Mouse (Mus musculus) effector memory CD4-positive, alpha-beta T cell, adult 7 months (primary cell): ENCODE measurements around the gene Ranbp1. TPM values are rescaled to one million over a fixed set of nuclear protein-coding genes. Genes with fewer than 3 reads are reported as not detected.

ENCODE experiments used
- polyA plus RNA-seq: library from polyadenylated mRNA; unstranded; fragments of 100-300 nt; shearing (Covaris generic); gene quantifications from one replicate; pipeline ENCODE4 v1.2.1, GENCODE M21; 2017

Ranbp1 gene
- polyA plus RNA-seq = 155 TPM

DNA sequence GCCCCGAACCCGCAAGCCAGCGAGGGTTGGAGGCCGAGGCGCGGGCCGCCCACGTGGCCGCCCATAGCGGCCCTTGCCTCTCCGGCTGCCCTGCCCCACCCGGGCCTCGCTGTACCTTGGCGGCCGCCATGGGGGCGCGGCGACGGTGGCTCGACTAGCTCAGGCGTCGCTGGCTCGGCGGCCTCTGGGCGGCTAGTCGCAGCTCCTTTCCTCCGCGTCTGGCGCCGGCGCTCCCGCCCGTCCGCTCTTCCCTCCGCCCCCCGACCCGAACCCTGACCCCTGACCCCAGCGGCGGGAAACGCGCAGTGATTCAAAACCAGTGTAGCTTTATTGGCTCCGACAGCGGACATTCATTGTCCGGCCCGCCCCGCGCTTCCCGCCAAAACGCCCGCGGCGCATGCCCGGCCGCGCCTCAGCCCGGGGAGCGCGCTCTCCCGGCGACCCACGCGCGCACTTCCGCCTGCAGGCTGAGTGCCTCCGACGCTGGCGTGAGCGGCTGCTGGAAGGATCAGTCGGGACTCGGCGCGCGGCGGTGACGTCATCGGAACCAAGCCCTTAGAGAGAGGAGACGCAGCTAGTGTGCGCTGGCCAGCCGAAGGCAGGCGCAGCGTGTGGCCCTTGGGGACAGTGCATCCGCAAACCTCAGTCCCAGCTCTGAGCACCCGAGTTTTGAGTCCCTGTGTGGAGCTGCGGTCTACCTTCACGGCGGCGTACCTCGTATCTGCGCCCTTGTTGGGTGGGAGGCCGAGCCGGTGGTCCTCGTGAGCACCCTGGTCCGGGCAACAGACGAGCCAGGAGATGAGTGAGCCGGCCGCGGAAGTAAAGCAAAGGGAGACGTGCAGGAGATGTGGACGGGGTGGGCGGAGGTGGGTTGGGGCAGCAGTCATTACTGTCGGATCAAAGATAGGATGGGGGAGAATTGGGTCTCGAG is at the start of gene Ranbp1, which contains the start of gene Trmt2a:
Gene Ranbp1, minus strand, starts transcription at position 300 of the 931 bp plus-strand sequence.
Gene Trmt2a, plus strand, starts transcription at position 247 of the 931 bp plus-strand sequence.

DNA sequence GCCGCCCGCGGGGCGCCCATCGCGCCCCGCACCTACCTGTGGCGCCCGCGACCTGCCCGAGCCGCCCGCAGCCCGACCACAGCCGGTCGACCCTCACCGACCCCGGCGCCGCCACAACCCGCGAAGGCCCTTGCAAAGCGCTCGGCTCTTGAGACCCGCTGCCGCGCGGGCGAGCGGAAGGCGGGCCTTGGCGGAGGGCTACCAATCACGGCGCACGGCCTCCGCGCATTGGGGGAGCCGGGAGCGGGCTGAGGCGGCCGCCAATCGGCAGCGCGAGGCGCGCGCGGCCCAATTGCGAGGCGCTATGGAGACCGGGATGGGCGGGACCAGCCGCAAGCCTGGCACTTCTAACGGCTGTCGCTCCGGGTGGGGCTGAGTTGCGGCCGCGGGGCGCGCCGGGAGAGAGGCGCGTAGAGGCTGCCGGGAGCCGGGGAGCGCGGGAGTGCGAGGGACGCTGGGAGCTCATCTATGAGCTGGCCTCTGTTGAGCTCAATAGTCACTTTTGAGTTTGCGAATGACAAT is 40.6 kb upstream of the Ranbp1 start, which contains the start of gene Dgcr8:
Gene Dgcr8, minus strand, starts transcription at position 180 of the 522 bp plus-strand sequence.

DNA sequence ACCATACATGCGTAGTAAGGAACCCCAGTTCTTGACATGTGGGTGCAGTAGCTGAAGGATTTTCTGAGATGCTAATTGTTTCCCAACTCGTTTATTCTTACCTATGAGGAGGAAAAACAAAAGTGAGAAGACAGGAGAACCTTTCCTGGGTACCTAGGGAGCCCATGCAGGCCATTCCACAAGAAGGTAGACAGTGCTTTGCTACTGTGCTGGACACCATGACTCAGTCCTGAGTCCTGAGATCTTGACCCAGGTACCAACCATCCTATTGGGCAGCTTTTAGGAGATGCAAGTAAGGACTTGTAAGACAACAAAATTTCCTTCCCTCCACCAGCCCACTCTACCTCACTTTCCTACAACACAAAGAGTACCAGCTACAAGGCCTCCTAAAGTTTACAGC is 9.7 kb upstream of the Ranbp1 start, which contains the start of gene Gm49776:
Gene Gm49776, minus strand, starts transcription at position 101 of the 400 bp plus-strand sequence.

DNA sequence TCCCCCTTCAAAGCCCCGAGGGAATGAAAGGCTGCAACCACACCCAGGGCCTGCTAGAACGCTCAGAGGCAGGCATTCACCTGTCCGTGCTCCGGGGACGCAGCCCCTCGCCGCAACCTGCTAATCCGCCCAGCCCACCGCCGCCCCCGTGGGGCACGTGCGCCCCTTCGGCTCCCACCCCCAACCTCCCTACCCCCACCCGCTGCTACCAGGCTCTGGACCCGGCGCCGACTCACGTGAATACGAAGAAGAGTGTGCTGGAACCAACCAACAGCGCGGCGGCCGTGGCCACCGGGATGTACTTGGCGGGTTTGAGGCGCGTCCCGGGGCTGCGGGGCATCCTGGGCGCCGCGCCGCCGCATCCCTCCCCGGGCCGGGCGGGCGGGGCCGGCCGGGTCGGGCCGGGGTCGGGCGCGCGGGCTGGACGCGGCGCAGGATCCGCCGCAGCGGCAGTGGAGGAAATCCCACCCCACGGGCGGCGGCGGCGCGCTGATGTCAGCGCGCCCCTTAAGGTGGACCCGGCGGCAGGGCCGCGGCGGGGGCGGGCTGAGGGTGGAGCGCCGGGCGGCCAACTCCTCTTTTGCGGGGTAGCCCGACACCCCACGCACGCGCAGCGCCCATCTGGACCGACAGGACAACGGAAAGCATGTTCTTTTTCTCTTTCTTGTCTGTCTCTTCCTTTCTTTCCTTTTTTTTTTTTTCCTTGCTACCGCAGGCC is 13.7 kb downstream of the Ranbp1 start, which contains the start of gene Zdhhc8:
Gene Zdhhc8, minus strand, starts transcription at position 466 of the 718 bp plus-strand sequence.

DNA sequence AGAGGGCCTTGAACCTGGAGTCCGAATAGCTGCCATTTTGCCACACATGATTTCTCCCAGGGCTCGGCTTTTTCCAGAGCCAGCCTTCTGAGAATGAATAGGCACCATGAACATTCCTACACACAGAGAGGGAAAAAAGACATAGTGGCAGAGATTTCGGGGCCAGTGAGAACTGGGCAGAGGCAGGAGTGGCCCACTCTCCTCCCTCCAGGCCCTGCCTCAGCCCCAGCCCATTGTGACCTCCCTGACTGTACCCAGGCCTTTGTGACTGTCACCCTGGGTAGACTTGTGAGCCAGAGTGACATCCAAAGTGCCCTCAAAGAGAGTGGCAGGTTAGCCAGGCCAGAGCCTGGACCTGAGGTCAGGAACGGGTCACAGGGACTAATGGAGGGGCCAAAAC is 31.0 kb downstream of the Ranbp1 start, which contains the start of gene Ccdc188:
Gene Ccdc188, plus strand, starts transcription at position 301 of the 400 bp plus-strand sequence.

Other genes with a start within 250 kb of the Ranbp1 start
- 5.4 TPM for gene Dgcr6, start 195.9 kb downstream of the Ranbp1 start, polyA plus RNA-seq
- 0.38 TPM for gene Prodh, start 158.5 kb downstream of the Ranbp1 start, polyA plus RNA-seq
- gene Rtn4r, start 121.1 kb downstream of the Ranbp1 start, polyA plus RNA-seq = not detected
- not detected for gene Ccdc188, start 30.9 kb downstream of the Ranbp1 start, polyA plus RNA-seq
- gene Zdhhc8, start 13.6 kb downstream of the Ranbp1 start, polyA plus RNA-seq = 9.2 TPM
- 88.0 TPM for gene Trmt2a, start 53 bp downstream of the Ranbp1 start, polyA plus RNA-seq
- not detected for gene Gm49776, start 9.6 kb upstream of the Ranbp1 start, polyA plus RNA-seq
- gene Dgcr8, start 40.5 kb upstream of the Ranbp1 start, polyA plus RNA-seq = 8.3 TPM
- 29.2 TPM for gene Tango2, start 99.4 kb upstream of the Ranbp1 start, polyA plus RNA-seq
- gene Arvcf, start 99.5 kb upstream of the Ranbp1 start, polyA plus RNA-seq = 2.8 TPM
- gene Txnrd2, start 177.7 kb upstream of the Ranbp1 start, polyA plus RNA-seq = 25.2 TPM
- 22.3 TPM for gene Comt, start 178.1 kb upstream of the Ranbp1 start, polyA plus RNA-seq
- 12.2 TPM for gene Gnb1l, start 250.0 kb upstream of the Ranbp1 start, polyA plus RNA-seq